Mouse (Mus musculus) gastrocnemius, postnatal 14 days (tissue): ENCODE results near the gene Ccnd3. TPM values are rescaled to one million over a fixed set of nuclear protein-coding genes. Genes with fewer than 3 reads are reported as not detected.
A peak's percentile ranks its signal among the peaks of the same experiment; 100 is the strongest.
"Not testable (repeated sequence)": the region's sequence is repeated elsewhere in the genome, so short reads cannot be mapped to it uniquely, and the experiment has no call there.

Experiments
- DNase-seq: peaks from one replicate; pipeline ENCODE4 v3.0.0; 2021; ENCODE audit warnings: mixed read lengths
- intact Hi-C: fragments of 180-260 bp; cut with DNase I; formaldehyde crosslinking; loops from one replicate; pipeline ENCODE4 v1.15.1; 2025; ENCODE audit warnings: low total_unique reads
- total RNA-seq, 2 experiments: library from RNA; stranded (reverse); gene quantifications; 2 replicates each; pipeline ENCODE4 v1.2.3; 2021

Gene Ccnd3
- total RNA-seq, 2 experiments from 2014 or later = 57.0 to 63.3 TPM

DNA sequence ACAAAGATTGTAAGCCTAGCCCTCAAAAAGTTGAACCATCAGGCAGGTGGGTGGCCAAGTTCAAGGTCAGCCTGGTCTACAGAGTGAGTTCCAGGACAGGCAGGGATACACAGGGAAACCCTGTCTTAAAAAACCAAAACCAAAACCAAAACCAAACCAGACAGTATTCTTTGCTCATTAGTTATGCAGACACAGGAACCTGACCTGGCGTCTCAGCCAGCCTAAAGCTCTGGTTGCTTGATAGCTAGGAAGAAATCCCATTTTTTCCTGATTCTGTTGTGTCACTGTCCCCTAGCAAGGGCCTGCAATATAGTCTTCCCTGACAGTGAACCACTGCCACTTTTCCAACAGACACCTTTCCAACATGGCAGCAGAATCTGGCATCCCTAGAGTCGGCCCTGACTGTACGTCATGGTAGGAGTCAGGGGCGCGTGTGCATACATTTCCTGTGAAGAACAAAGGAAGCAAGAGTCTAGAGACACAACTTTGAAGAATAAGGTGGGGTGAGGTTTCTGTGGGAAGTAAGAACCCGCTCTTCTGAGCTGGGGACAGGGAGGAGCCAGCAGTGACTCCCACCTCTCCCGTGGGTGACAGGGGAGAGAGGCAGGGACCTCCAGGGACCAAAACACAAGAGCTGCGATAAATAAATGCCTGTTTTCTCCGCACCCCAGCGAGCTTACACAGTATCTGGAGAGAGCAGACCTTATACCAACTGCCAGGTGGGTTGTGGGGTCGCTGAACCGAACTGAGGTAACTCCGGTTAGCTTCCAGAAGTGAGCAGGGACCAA, 95.9 kb downstream of the Ccnd3 start:
- intact Hi-C loops = loop anchor here (5.0 kb wide), 1 partner anchor 88 kb away; no protein-coding TSS in a partner anchor

DNA sequence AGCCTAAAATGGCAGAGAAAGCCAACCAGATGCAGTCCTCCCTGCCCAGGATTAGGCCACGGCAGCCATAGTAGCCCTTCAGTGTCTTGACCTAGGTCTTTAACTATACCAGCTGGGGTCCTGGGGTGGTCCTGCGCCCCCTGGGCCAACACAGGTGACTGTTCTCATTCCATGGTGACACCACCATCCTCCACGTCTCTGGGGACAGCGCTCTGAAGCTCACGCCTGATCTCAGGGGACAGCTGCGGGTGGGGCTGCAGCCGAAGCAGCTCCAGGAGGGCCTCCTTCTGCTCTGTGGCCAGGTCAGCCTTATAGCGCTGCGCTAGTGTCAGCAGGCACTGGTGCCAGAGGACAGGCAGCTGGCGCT, 96.5 kb downstream of the Ccnd3 start:
- intact Hi-C loops = loop anchor here (5.0 kb wide), 1 partner anchor 89 kb away; no protein-coding TSS in a partner anchor
- DNase-seq = no peak

More for the DNA sequence above, 95.9 kb downstream of the Ccnd3 start:
- no peak for DNase-seq

DNA sequence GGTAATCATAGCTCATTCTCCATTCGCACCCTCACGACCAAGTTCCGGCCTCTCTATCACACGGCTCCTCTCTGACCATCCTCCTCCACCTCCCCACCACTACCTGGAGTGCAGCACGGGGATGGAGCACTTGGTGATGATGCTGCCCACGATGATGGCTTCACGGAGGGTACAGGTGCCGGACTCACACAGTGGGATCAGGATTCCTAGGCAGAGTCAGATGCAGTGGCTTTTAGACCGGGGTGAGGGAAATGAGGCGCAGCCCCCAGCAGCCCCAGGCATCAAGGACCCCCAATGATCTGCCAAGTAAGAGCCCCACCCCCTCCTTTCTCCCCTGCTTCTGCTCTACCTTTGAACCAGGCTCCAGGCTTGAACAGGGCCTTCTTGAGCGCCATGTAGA, 97.4 kb downstream of the Ccnd3 start:
- intact Hi-C loops = loop anchor here (5.0 kb wide), 1 partner anchor 90 kb away; no protein-coding TSS in a partner anchor
- no peak for DNase-seq

DNA sequence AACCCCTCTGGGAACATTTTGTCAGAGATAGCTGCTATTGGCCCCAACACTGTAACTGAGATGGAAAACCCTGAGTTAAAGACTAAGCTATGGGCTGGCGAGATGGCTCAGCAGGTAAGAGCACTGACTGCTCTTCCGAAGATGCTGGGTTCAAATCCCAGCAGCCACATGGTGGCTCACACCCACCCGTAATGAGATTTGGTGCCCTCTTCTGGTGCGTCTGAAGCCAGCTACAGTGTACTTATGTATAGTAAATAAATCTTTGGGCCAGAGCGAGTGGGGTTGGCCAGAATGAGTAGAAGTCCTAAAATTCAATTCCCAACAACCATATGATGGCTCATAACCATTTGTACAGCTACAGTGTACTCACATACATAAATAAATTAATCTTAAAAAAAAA, 101.4 kb downstream of the Ccnd3 start:
- no peak for DNase-seq
- intact Hi-C loops = no loop called here

DNA sequence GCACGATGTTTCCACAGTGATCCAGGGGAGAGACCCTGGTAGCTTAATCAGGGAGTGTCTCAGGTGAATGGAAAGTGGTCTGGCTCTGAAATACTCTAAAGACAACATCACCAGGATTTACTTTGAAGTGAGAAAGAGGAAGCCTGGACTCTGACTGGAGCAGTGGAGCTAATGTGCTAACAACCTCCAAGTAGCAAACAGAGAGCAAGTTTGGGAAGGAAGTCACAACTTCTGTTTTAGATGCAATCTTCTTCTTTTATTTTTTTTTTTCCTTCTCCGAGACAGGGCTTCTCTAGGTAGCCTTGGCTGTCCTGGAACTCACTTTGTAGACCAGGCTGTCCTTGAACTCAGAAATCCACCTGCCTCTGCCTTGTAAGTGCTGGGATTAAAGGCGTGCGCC, 104.3 kb downstream of the Ccnd3 start:
- intact Hi-C loops = no loop called here
- no peak for DNase-seq

DNA sequence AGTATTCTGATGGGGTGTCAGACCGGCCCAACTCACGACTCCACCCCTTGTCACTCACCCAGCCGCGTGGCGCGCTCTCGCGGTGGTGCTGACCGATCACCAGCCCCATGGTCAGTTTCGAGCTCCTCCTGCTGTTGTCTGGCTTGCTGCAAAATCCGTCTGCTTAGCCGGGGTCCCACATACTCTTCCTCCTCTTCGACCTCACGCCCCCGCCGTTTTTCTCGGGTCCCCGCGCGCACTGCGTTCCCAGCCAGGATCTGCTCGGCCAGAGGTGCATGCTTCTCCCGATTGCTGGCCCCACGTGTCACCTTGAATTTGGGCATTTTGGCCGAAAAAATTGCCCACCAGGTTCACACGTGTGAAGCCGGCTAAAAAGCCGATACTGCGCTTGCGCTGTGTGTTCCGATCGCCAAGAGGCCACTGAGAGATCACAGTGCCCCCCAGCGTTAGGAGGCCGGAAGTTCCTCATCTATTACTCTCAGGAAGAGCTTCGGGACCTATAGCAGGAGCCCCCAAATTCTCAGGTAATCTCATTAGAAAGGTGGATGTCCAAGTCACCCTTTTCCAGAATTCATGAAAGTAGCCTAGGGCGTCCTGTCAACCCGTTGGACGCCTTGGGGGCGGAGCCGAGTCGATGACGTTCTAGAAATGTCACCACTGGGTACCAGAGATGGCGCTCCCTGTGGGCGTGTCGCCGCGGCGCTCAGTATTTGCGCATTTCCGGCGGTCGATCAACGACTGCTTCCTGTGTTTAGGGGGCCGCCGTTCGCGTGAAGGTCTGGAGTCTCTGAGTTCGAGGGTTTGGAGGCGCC, 106.2 kb downstream of the Ccnd3 start, which contains the start of the genes Bysl, Med20 and Gm20517:
Bysl (minus strand) TSS at position 644 of the 812 bp plus-strand sequence.
Med20 (plus strand) TSS at position 734 of the 812 bp plus-strand sequence.
Gm20517 (plus strand) TSS at position 741 of the 812 bp plus-strand sequence.
- intact Hi-C loops = loop anchor here (10.0 kb wide), 1 partner anchor 64 kb away; no protein-coding TSS in a partner anchor
- DNase-seq = peak; percentile 97

DNA sequence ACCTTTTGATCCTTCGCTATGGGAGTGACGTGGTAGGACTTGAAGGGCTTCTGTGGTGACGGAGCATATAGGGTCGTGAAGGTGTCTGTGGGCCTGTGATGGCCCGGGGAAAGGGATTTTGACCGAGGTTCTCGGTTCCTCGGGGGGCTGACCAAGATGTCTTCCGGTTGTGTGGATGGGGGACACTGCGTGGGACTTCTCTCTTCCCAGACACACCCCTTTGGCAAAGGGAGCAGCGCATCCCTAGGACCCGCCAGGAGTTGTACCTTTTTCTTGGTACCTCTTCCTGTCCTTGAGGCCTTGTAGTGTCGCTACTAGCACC, 106.8 kb downstream of the Ccnd3 start:
- intact Hi-C loops = loop anchor here (10.0 kb wide), 1 partner anchor 63 kb away; no protein-coding TSS in a partner anchor

DNA sequence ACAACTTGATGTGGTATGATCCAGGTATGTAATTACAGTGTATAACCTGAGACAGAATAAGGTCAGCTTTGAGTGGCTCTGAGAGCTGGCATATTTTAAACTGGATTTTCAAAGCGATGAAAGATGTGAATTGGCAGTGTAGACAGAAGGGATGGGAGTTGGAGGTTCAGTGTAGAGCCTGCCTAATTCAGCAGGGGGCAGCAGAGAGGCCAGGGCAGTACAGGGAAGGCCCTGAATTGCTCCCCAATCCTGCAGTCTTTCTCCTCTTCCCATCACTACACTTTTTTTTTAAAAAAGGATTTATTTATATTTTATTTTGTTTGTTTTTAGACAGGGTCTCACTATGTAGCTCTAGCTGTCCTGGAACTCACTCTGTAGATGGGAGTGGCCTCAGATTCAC, 109.2 kb downstream of the Ccnd3 start:
- intact Hi-C loops = loop anchor here (10.0 kb wide), 1 partner anchor 61 kb away; no protein-coding TSS in a partner anchor
- no peak for DNase-seq

More for the DNA sequence above, 106.8 kb downstream of the Ccnd3 start:
- DNase-seq = no peak

DNA sequence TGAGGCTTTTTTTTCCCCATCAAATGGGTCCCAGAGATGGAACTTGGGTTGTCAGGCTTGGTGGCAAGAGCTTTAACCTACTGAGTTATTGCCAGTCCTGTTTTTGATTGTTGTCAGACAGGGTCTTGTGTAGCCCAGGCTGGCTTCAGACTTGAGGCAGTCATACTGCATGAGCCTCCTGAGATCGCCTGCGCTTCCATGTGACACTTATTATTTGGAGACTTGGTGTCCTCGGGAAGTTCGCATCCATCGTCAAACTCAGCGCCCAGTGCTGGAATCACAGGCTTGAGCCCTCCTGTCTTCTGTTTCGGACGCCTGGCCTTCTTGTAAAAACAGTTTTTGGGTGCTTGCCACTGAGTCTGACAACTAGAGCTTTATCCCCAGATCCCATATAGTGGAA, 111.3 kb downstream of the Ccnd3 start:
- DNase-seq = no peak

DNA sequence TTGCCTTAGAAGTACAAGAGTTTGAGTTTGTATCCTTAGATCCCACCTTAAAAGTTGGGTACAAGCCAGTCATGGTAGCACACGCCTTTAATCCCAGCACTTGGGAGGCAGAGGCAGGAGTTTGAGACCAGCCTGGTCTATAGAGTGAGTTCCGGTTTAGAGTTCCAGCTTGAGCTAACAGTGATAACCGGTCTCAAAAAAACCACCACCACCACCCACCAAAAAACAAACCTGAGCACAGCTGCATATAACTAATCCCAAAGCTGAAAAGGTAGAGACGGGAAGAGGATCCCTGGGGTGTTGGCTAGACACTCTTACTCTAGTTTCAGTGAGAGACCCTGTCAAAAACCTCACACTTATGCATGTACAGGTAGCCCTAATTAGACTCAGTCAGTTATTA, 111.8 kb downstream of the Ccnd3 start:
- intact Hi-C loops = loop anchor here (5.0 to 10.0 kb wide), 2 partner anchors 58 to 76 kb away; partner anchors contain the start of genes Gm21981 and Prickle4
- DNase-seq = no peak

More for the DNA sequence above, 111.3 kb downstream of the Ccnd3 start:
- intact Hi-C loops = loop anchor here (5.0 to 10.0 kb wide), 2 partner anchors 59 to 76 kb away; partner anchors contain the start of genes Gm21981 and Prickle4

DNA sequence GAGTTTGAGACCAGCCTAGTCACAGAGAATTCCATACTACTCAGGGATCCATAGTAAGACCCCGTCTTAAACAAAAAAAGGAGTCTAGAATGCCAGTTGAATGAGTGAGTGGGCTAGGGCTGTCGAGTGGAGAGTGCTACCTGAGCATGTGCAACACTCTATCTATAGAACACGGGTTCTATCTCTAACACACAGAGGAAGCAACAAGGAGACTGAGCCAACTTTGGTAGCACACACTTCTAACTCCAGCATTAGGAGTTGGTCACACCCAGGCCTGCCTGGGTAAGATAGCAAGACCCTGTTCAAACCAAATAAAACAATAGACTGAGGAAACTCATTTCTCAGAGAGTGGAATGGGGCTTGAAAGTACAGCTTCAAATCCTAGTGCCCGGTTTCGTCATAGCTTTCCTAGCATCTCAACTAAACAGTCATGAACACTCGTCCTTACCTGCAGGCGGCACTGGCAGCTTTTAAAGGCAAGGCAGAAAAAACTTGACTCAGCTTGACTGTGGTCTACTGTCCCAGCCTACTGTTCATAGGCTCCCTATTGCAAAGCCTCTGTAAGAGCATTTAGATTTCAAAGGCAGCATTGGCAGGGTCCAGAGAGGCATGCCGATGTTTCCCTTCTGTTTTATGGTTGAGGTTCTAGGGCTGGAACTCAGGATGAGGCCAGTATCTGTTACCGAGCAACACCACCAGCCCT, 112.9 kb downstream of the Ccnd3 start:
- DNase-seq = no peak
- intact Hi-C loops = loop anchor here (5.0 to 10.0 kb wide), 2 partner anchors 57 to 75 kb away; partner anchors contain the start of genes Gm21981 and Prickle4

DNA sequence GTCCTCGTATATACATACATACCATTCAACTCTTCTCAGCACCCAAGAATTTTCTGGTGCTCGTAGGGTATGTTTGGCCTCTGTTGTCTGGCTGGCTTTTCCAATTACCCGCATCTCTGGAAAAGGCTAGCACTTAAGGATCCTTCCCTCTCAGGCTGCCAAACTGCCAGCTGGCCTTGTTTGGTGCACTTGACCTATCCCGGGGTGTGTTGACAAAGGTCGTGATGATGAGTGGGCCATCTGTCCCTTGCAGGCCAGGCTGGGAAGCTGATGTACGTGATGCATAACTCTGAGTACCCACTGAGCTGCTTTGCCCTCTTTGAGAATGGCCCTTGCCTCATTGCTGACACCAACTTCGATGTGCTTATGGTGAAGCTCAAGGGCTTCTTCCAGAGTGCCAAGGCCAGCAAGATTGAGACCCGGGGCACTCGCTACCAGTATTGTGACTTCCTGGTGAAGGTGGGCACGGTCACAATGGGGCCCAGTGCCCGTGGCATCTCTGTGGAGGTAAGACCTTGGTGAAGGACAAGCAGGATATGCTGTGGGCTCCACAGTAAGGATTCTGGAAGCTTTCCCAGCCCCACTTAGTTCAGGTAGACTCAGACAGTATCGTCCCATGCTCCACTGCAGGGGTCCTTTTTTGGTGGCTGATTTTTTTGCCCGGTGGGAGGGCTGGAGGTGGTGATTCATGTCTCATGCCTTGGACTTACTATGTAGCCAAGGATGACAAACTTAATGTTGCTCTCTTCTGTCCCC, 113.9 kb downstream of the Ccnd3 start:
- DNase-seq = no peak
- intact Hi-C loops = loop anchor here (5.0 to 10.0 kb wide), 2 partner anchors 56 to 74 kb away; partner anchors contain the start of genes Gm21981 and Prickle4

DNA sequence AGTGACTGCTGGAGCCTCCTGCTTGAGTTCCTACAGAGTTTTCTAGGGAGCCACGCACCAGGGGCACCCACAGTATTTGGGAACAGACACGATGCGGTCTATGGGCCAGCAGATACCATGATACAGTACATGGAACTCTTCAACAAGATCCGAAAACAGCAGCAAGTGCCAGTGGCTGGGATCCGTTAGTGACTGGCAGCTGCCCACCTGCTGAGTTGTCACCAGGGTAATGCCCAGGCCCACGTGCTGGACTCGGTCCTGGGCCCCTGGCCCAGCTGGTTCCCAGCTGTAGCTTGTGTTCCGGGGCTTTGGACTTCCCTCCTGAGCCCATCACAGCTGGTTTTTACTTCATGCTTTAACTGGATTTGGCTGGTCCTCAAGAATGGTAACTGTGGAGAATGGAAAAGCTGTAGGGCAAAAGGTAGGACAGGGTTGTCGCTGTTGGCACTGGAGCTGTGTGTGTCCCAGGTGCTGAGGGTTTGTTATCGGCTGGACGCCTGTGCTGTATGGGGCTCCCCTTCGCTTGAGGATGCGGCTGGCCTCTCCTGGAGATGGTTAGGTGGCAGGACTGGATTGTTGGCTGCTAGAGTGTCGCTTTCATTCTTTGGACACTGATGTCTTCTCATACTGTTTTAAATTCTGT, 118.2 kb downstream of the Ccnd3 start:
- intact Hi-C loops = no loop called here
- DNase-seq = peak; percentile 47

DNA sequence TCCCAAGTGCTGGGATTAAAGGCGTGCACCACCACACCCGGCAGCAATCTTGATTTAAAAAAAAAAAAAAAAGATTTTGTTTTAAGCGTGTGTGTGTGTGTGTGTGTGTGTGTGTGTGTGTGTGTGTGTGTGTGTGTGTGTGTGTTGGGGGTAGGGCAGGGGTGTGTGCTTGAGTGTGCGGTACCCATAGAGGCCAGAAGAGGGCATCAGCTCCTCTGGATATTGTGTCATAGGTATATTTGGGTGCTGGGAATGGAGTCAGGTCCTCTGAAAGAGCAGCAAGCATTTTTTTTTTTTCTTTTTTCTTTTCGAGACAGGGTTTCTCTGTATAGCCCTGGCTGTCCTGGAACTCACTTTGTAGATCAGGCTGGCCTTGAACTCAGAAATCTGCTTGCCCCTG, 119.7 kb downstream of the Ccnd3 start:
- DNase-seq, intact Hi-C loops: not testable (repeated sequence)

DNA sequence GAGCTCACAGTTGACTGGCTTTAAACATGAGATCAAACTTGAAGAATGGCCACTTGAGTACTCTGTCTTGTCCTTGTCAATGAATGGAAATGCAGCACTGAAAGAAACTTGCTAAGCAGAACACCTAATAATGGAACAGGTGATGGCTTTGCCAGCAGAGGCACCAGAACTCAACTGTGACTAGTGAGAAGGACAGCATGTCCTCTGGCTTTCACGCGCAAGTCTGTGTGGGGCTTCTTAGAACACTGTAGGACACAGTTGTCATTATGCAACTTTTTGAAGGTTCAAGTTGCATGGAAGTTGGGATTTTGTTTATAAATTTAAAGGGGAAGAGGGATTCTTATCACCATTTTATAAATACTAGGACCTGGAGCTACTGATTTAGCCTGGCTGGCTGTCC, 120.2 kb downstream of the Ccnd3 start:
- no peak for DNase-seq
- intact Hi-C loops = no loop called here

DNA sequence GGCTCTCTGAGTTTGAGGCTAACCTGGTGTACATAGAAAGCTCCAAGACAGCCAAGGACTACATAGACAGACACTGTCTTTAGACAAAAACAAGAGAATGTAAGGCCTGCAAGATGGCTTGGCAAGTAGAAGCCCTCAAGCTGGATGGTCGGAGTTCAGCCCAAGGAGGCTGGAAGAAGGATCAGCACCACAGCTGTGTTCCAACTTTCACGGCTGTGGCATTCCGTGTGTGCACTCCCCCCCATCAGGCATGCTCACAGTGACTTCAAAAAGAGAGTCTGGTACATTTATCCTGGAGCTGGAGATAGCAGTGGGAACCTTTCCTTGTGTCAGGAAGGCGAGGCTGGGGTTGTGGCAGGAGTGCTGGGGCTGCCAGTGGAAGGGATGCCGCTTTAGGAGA, 121.2 kb downstream of the Ccnd3 start:
- DNase-seq = no peak
- intact Hi-C loops = no loop called here

DNA sequence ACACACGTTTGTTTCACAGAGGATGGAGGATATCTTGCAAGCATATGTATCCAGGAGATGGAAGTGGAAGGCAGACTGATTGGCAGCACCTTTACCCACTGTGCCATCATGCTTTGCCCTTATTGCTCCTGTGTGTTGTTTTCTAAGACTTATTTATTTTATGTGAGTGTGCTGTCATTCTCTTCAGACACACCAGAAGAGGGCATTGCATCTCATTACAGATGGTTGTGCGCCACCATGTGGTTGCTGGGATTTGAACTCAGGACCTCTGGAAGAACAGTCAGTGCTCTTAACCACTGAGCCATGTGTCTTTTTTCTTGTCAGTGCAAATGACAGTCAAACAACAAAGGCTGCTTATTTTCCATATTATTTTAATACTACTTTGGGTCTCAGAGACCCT, 122.9 kb downstream of the Ccnd3 start:
- intact Hi-C loops = no loop called here
- no peak for DNase-seq
